In the genomic region with DNA sequence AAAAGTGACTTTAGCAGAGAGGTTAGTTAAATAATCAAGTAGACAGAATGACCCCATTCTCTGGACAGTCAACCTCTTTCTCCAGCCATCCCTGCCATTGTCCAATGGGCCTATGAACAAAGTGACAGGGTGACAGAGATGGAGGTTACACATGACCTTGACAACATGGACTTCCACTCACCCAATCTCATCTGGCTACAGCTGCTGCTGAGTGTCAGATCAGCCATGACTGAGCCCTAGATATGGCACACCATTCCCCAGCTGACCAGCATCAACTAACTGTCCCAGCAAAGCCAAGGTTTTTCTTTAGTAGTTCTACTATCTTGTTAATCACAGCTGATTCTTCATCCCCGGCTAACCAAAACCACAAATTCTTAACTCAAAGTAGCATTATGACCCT, we compare ENCODE assay signal across 21 mouse cellular contexts.
"Had no signal": no experiment of that assay in that cellular context is flagged by ENCODE, and none has a peak within 500 bp of the region (broad histone marks: within the 10 kb centered on the region; RNA-seq: fewer than 3 reads in every experiment).

No protein-coding gene starts in this region.

- H3K27me3 ChIP-seq: liver, embryonic 12.5 days; lung, embryonic 15.5 days; midbrain, embryonic 12.5 days; neural tube, embryonic 13.5 days; neural tube, embryonic 15.5 days; stomach, embryonic 15.5 days had no signal

- H3K27ac ChIP-seq: liver, embryonic 12.5 days; liver, embryonic 14.5 days; lung, embryonic 15.5 days; midbrain, embryonic 10.5 days; midbrain, embryonic 12.5 days; neural tube, embryonic 13.5 days; neural tube, embryonic 15.5 days; stomach, embryonic 15.5 days; stomach, postnatal 0 days had no signal

- ATAC-seq: liver, embryonic 12.5 days; midbrain, embryonic 16.5 days had no signal

- H3K36me3 ChIP-seq: lung, embryonic 15.5 days; midbrain, embryonic 12.5 days; neural tube, embryonic 13.5 days had no signal

- H3K4me1 ChIP-seq: midbrain, embryonic 10.5 days had no signal

- DNase-seq: lung, adult 18-20 months; lung, postnatal 10 days; lung, postnatal 4 days; midbrain, embryonic 14.5 days; retina, postnatal 1 day; right cerebral cortex, adult 18-20 months; right cerebral cortex, postnatal 25 days; right cerebral cortex, postnatal 4 days; thymus, adult 2 months; thymus, postnatal 25 days; thymus, postnatal 4 days had no signal

- H3K9me3 ChIP-seq: liver, embryonic 12.5 days; lung, embryonic 15.5 days; midbrain, embryonic 10.5 days; midbrain, embryonic 12.5 days; neural tube, embryonic 13.5 days; neural tube, embryonic 15.5 days; stomach, embryonic 15.5 days had no signal

- H3K4me3 ChIP-seq: liver, embryonic 12.5 days; lung, embryonic 15.5 days; midbrain, embryonic 10.5 days; midbrain, embryonic 12.5 days; neural tube, embryonic 13.5 days; neural tube, embryonic 15.5 days; stomach, embryonic 15.5 days had no signal
